Mouse (Mus musculus) megakaryocyte-erythroid progenitor cell, adult 5-6 weeks (primary cell): ENCODE measurements around the gene Mydgf. TPM values are rescaled to one million over a fixed set of nuclear protein-coding genes. Genes with fewer than 3 reads are reported as not detected.
A peak's percentile ranks its signal among the peaks of the same experiment; 100 is the strongest.

ENCODE experiments used
- ATAC-seq: replicated peaks from 2 replicates; pipeline ENCODE4 v1.8.0; 2016; ENCODE audit warnings: mild to moderate bottlenecking, inconsistent platforms; ENCODE audit not compliant: severe bottlenecking, poor library complexity, low FRiP score, low TSS enrichment
- total RNA-seq, 2 experiments: library from RNA; stranded (forward) in 1 of 2; stranded (reverse) in 1 of 2; fragments of 200-1000, 215-1000 nt in 1 of 2; fragments of >200 nt in 1 of 2; fragmentation: Nextera tagmentation in 1 of 2; gene quantifications; 2 replicates each; pipeline ENCODE4 v1.2.3; 2014 to 2017

The Mydgf gene
- total RNA-seq, 2 experiments from 2014 or later = 21.5 to 59.7 TPM

- no peak for ATAC-seq
These were observed 34.7 kb downstream of the Mydgf start for GRCm38 (mm10) chr17:56148790-56149618.

DNA sequence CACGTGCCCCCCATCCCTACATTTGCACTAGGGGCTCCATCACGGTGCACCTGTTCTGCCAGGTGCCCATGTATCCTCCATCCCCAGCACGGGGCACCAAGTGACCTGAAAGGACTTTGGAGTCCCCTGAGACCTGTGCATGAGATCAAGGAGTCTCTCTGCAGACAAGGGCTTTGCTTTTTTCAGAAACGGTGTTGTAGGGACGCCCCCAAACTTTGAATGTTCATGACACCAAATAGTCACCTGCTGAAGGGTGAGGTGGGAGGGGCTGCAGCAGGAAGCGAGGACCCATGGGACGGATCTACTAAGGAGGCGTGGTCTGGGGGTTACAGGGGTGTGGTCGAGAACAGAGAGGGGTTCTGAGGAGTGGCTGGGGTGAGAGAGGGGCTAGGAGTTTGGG lies 35.4 kb downstream of the Mydgf start:
- no peak for ATAC-seq

GRCm38 (mm10) chr17:56147420-56147819 lies 36.3 kb downstream of the Mydgf start:
- ATAC-seq = no peak

GRCm38 (mm10) chr17:56146131-56146530 lies 37.6 kb downstream of the Mydgf start:
- no peak for ATAC-seq

GRCm38 (mm10) chr17:56144546-56144945 lies 39.2 kb downstream of the Mydgf start:
- no peak for ATAC-seq

GRCm38 (mm10) chr17:56141702-56142605 lies 41.8 kb downstream of the Mydgf start:
- no peak for ATAC-seq

GRCm38 (mm10) chr17:56139858-56140595 lies 43.7 kb downstream of the Mydgf start, which contains the start of gene Sema6b:
Gene Sema6b (minus strand): TSS chr17:56140343.
- no peak for ATAC-seq

- no peak for ATAC-seq
These were observed 44.4 kb downstream of the Mydgf start for GRCm38 (mm10) chr17:56139355-56139754.

- no peak for ATAC-seq
These were observed 45.7 kb downstream of the Mydgf start for GRCm38 (mm10) chr17:56137839-56138613.

- no peak for ATAC-seq
These were observed 47.2 kb downstream of the Mydgf start for GRCm38 (mm10) chr17:56136558-56136957.

DNA sequence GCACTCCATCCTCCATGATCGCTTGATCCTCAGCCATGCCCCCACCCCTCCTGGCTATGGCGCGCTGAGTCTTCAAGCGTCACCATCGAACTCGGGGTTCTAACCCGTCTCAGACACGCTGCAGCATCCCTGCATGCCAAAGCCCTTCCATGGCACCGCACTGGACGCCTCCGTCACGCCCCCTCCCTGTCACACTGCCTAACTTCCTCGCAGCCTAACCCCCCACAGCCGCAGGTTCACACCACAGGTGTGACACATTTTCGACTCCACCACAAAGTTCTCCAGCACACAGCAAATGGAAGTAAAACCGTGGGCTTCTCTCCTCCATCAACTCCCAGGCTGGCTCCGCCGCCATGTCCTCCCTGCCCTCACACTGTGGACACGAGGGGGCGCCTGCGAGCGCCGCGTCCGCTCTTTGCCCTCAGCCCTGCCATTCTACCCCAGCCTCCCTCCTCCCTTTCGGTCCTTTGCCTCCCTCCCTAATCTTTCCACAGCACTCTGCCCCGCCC lies 49.2 kb downstream of the Mydgf start:
- ATAC-seq = peak; percentile 75

GRCm38 (mm10) chr17:56133457-56134363 lies 50.0 kb downstream of the Mydgf start:
- no peak for ATAC-seq

- ATAC-seq = 0 out of 2 replicates have a peak, but pooled peaks have one; percentile 23
These were observed 51.1 kb downstream of the Mydgf start for GRCm38 (mm10) chr17:56132661-56133060.

- ATAC-seq = peak; percentile 32; the same call in 1 of the 2 replicates
These were observed 51.9 kb downstream of the Mydgf start for GRCm38 (mm10) chr17:56131814-56132213.

DNA sequence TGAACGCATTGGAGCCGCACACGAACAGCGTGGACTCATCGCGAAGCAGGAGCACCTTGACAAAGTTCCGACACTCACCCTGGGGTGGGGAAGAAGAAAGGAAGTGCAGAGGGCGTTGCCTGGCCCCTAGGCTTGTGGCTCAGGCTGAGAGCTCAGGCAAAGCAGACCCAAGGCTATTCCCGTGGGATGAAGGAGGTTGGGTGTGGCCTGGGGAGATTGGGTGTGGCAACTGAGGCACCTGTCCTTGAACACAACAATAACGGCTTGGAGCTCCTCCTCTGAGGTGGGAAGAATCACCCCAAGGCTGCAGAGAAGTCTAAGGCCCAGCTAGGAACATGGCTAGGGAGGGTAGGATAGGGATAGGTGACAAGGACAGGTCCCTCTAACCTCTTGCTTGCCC lies 52.6 kb downstream of the Mydgf start:
- ATAC-seq = no peak

DNA sequence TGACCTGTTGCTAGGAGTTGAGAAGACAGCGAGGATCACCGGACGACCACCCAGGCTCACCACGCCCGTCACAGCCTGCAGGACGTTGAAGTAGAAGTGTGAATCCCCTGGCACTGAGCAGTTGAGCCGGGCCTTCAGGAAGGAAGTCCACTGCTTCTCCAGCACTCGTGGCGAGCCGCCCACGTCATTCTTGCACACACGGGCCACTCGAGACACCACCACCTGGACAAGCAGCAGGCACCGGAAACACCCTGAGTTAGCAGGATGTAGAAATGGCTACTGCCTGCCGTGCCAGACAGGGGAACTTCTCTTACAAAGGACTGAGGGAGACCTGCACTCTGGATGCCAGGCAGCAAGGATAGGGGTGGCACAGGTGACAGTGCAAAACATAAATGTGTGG lies 55.5 kb downstream of the Mydgf start:
- ATAC-seq = no peak

DNA sequence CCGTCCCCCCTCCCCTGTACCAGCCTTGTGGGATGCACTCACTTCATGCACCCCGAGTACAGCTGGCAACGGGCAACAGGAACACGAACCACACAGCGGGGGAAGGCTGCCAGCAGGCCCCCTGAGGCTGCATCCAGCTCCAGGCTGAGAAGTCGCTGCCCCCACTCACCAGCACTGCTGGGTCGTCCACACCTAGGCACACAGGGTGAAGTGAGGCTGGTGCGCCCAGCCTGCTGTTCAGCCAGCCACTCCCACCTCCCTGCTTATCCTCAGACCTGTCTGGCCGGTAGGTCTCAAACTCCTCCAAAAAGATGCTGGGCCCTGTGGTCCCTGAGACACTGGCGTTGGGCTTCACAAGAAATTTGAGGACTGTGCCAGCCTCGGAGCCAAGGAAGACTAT lies 57.5 kb downstream of the Mydgf start:
- no peak for ATAC-seq
